Mouse (Mus musculus): ENCODE measurements at regions not wholly inside any gene's neighbourhood (a gene's known extent, or its start where the extent isn't known, plus 50 kb on each side); places are given as distances from the start of the nearest gene placed in this dataset.

- Histone ChIP-seq H3K4me3 (no peak overlapping the region), H3K27ac (no peak overlapping the region), H3K27me3 (ENCODE audit: poor library complexity, severe bottlenecking) (no peaks in the 10 kb centered on the region), H3K4me1 (no peaks in the 10 kb centered on the region), H3K36me3 (replicated peaks) (no peaks in the 10 kb centered on the region), H3K9me3 (0 out of 2 replicates have a peak, but pooled peaks cover 4% of the 10 kb centered on the region)
- DNase-seq (ENCODE audit: extremely low spot score, low spot score), result no peak
Observed at GRCm38 (mm10) chr7:125000669-125001068, 443.8 kb upstream of the Kdm8 start.

DNA sequence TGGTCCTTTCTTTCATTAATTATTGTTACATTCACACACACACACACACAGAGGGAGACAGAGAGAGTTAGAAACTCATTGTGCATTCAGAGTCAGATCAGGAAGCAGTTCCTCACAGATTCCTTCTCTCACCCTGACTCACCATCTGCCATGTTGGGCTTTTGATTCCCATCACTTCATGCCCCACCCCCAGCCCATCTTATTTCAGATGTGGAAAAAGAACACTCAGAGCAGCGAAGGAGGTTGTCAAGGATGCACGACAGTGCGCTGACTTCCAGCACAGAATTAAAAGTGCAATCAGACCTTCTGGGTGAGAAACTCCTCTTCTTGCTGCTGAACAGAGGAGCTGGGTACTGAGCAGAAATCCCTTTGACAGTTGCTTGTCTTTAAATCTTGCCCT is 438.8 kb upstream of the Kdm8 start:
- DNase-seq (ENCODE audit: extremely low spot score, low spot score), result no peak
- no peaks in the 10 kb centered on the region for H3K4me1 ChIP-seq
- H3K27ac ChIP-seq, result no peak overlapping the region
- no peaks in the 10 kb centered on the region for H3K36me3 ChIP-seq (replicated peaks)
- WGBS, result 90% methylated on average over 3 of the region's 3 CpGs
- H3K4me3 ChIP-seq, result no peak overlapping the region
- H3K9me3 ChIP-seq, result no peaks in the 10 kb centered on the region
- H3K27me3 ChIP-seq (ENCODE audit: poor library complexity, severe bottlenecking), result no peaks in the 10 kb centered on the region

DNA sequence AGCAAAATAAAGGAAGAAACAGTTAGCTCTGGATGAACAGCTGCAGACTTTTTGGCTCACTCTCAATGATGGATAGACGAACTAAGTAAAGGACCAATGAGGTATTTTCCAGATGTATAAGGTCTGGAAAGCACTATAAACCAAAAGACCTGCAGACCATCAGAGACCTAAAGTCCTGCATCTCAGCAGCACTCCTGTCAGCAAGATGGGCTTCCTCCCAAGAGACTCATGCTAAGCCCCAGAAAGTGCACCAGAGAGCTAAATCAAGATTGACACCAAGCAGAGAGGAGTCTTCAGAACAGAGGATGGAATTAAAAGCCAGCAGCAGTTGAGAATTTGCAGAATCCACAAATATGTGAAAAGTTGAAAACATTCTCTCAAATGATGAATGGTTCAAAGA is 425.2 kb upstream of the Kdm8 start:
- no peak overlapping the region for H3K4me3 ChIP-seq
- H3K9me3 ChIP-seq, result no peaks in the 10 kb centered on the region; the same call in 1 of the 2 replicates
- no peaks in the 10 kb centered on the region for H3K27me3 ChIP-seq (ENCODE audit: poor library complexity, severe bottlenecking)
- no peak for DNase-seq (ENCODE audit: extremely low spot score, low spot score)
- H3K27ac ChIP-seq, result no peak overlapping the region
- no peaks in the 10 kb centered on the region for H3K36me3 ChIP-seq (replicated peaks)
- H3K4me1 ChIP-seq, result no peaks in the 10 kb centered on the region
- 89% methylated on average over 1 of the region's 1 CpGs for WGBS

DNA sequence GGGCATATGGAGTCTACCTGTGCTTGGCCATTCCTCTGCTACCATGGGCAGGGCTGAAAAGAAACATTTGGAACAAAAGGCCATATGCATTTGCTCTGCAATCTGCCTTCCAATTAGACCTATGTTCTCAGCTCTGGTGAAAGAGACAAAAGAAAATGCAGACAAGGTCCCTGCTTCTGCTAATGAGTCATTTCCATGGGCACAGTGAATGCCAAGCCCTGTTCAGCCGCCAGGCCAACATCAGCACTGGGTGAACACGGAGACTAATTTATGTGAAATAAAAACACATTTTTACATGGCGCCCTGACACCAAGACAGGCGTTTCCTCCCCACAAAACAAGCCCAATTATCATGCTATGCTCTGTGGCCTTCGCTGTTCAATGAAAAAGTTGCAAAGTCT is 419.5 kb upstream of the Kdm8 start:
- WGBS, result 76% methylated on average over 5 of the region's 5 CpGs
- Histone ChIP-seq H3K27ac (no peak overlapping the region), H3K4me3 (no peak overlapping the region)

GRCm38 (mm10) chr7:125033778-125034177 is 410.7 kb upstream of the Kdm8 start:
- H3K36me3 ChIP-seq (replicated peaks), result no peaks in the 10 kb centered on the region
- H3K27ac ChIP-seq, result no peak overlapping the region
- no peaks in the 10 kb centered on the region for H3K9me3 ChIP-seq
- WGBS, result 85% methylated on average over 3 of the region's 4 CpGs
- DNase-seq (ENCODE audit: extremely low spot score, low spot score), result no peak
- H3K4me3 ChIP-seq, result no peak overlapping the region
- no peaks in the 10 kb centered on the region for H3K27me3 ChIP-seq (ENCODE audit: poor library complexity, severe bottlenecking)
- peaks cover 40% of the 10 kb centered on the region for H3K4me1 ChIP-seq

More for the DNA sequence above, 419.5 kb upstream of the Kdm8 start:
- no peak for DNase-seq (ENCODE audit: extremely low spot score, low spot score)
- H3K9me3 ChIP-seq, result no peaks in the 10 kb centered on the region; the same call in 1 of the 2 replicates
- H3K27me3 ChIP-seq (ENCODE audit: poor library complexity, severe bottlenecking), result no peaks in the 10 kb centered on the region
- H3K4me1 ChIP-seq, result no peaks in the 10 kb centered on the region
- no peaks in the 10 kb centered on the region for H3K36me3 ChIP-seq (replicated peaks)

GRCm38 (mm10) chr7:125034196-125034595 is 410.3 kb upstream of the Kdm8 start:
- no peak overlapping the region for H3K4me3 ChIP-seq
- no peaks in the 10 kb centered on the region for H3K36me3 ChIP-seq (replicated peaks)
- no peak overlapping the region for H3K27ac ChIP-seq
- H3K27me3 ChIP-seq (ENCODE audit: poor library complexity, severe bottlenecking), result no peaks in the 10 kb centered on the region
- WGBS, result 90% methylated on average over 5 of the region's 5 CpGs
- DNase-seq (ENCODE audit: extremely low spot score, low spot score), result no peak
- peaks cover 44% of the 10 kb centered on the region for H3K4me1 ChIP-seq
- H3K9me3 ChIP-seq, result no peaks in the 10 kb centered on the region

DNA sequence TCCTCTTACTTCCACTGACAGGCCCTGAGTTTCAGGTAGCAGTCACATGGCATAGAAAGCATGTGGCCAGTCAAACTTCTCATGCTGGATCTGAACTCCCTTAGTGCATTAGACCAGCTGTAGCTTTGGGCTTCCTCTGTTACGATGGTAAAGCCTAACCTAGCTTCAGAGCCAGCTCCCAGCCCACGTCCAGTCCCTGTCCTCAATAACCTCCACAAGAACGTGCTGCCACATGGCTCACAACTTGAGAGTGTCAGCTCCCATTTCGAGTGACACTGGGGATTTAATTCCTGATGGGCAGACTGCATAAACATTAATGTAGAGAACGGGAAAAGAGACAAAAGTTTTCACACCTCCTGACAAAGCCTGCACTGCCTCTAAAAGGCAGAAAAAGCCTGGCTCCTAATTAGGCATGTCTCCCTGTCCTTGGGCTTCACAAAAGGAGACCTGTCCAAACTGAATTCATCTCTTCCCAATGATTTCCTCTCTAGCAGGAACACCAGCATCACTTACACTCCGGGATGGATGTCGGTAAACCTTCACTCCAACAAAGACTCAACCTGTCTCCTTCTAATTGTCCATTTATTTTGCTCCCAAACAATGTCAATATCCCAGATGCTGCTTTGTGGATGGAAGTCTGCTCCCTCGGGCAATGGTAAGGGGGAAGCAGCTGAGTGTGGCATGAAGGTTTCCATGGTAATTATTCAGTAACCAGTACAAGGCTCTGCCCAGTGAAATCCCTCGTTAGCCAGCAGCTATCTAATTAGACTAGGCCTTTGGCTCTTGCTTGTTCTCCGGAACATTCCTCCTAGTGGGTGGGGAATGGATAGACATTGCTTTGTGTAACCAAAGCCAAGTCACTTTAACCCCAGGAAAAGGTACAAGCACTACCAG is 408.1 kb upstream of the Kdm8 start:
- H3K9me3 ChIP-seq, result no peaks in the 10 kb centered on the region
- peak; percentile 37 for DNase-seq (ENCODE audit: extremely low spot score, low spot score)
- H3K27me3 ChIP-seq (ENCODE audit: poor library complexity, severe bottlenecking), result no peaks in the 10 kb centered on the region; the same call in 1 of the 2 replicates
- no peak overlapping the region for H3K4me3 ChIP-seq
- peak overlapping the region; percentile 66 for H3K27ac ChIP-seq
- WGBS, result 36% methylated on average over 10 of the region's 10 CpGs
- peaks cover 49% of the 10 kb centered on the region for H3K4me1 ChIP-seq
- H3K36me3 ChIP-seq (replicated peaks), result no peaks in the 10 kb centered on the region

DNA sequence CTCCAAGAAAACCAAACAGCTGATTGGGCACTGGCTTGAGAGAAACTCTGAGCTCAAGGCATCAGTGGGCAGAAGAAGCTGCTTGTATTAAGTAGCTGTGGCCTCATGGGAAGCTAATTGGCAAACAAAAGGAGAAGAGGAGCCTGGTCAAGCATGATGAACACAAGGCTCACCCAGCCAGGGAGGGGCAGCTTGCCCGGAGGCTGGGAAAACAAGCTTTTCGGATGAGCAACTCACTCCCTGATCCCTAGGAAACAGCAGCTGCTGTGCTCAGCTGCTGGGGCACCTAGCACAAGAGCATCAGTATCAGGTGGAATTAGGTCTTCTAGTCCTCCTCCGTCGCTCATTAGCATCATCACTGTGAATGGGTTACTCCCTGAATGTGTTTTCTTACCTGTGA is 405.6 kb upstream of the Kdm8 start:
- no peaks in the 10 kb centered on the region for H3K9me3 ChIP-seq
- 0 out of 2 replicates have a peak overlapping the region, but pooled peaks have one; percentile 15 for H3K27ac ChIP-seq
- DNase-seq (ENCODE audit: extremely low spot score, low spot score), result no peak
- H3K4me1 ChIP-seq, result peaks cover 47% of the 10 kb centered on the region
- H3K4me3 ChIP-seq, result no peak overlapping the region
- H3K27me3 ChIP-seq (ENCODE audit: poor library complexity, severe bottlenecking), result no peaks in the 10 kb centered on the region; the same call in 1 of the 2 replicates
- no peaks in the 10 kb centered on the region for H3K36me3 ChIP-seq (replicated peaks)
- WGBS, result 43% methylated on average over 4 of the region's 4 CpGs

DNA sequence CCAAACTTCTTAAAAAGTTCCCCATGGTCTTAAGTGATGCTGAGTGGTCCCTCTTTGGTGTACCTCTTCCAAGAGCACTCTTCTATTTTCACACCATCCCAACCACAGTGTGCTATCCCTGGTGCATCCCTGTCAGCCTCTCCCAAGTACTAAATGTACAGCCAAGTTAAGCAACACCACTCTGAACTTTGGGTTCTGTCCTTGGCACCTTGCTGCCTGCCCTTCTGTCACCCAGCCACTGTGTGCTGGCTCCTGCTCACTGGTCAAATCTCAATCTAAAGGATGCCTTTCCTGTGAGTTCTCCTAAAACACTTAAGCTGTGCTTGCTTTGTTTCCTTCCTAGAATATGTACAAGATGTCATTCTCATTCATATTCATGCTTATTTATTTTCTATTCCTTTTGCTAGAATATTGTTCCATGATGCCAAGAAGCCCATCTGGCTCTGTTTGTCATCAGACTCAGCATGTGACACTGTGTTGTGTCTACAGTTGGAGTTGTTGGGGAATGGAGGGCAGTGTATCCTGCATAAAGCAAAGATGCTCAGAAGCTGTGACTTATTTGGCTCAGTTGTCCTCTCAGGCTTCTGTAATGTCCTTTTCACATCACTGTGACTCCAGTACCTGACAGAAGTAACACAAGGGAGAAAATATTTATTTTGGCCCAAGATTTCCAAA is 388.4 kb upstream of the Kdm8 start:
- Histone ChIP-seq H3K27ac (no peak overlapping the region), H3K9me3 (no peaks in the 10 kb centered on the region), H3K4me3 (no peak overlapping the region), H3K27me3 (ENCODE audit: poor library complexity, severe bottlenecking) (no peaks in the 10 kb centered on the region), H3K36me3 (replicated peaks) (no peaks in the 10 kb centered on the region), H3K4me1 (no peaks in the 10 kb centered on the region)
- DNase-seq (ENCODE audit: extremely low spot score, low spot score), result no peak

DNA sequence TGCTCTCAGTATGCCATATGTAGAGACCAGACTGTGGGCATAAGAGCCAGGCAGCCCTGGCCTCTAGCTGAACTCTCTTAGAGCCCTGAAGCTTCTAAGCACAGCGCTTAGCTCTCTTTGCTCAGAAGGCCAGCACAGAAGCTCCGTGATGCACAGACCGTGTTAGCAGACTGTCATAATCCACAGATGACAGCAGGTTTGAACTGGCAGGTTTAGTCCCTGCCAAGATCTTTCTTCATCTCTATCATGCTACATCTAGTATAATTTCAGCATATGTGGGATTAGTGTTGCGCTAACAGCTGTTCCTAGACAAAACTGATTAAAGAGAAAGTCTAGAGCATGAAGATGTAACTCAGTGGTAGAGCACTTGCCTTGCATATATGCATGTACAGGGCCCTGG is 342.0 kb upstream of the Kdm8 start:
- Histone ChIP-seq H3K9me3 (no peaks in the 10 kb centered on the region), H3K4me3 (no peak overlapping the region), H3K36me3 (replicated peaks) (no peaks in the 10 kb centered on the region), H3K4me1 (no peaks in the 10 kb centered on the region), H3K27me3 (ENCODE audit: poor library complexity, severe bottlenecking) (no peaks in the 10 kb centered on the region), H3K27ac (no peak overlapping the region)
- no peak for DNase-seq (ENCODE audit: extremely low spot score, low spot score)
- WGBS, result 94% methylated on average over 4 of the region's 4 CpGs

GRCm38 (mm10) chr7:125104011-125104410 is 340.5 kb upstream of the Kdm8 start:
- Histone ChIP-seq H3K36me3 (replicated peaks) (no peaks in the 10 kb centered on the region), H3K4me1 (no peaks in the 10 kb centered on the region), H3K27me3 (ENCODE audit: poor library complexity, severe bottlenecking) (no peaks in the 10 kb centered on the region), H3K4me3 (no peak overlapping the region), H3K27ac (no peak overlapping the region), H3K9me3 (no peaks in the 10 kb centered on the region)
- WGBS, result 83% methylated on average over 4 of the region's 4 CpGs
- DNase-seq (ENCODE audit: extremely low spot score, low spot score), result no peak

- H3K27me3 ChIP-seq (ENCODE audit: poor library complexity, severe bottlenecking), result no peaks in the 10 kb centered on the region
- WGBS, result 75% methylated on average over 9 of the region's 9 CpGs
- no peaks in the 10 kb centered on the region for H3K9me3 ChIP-seq
- no peak for DNase-seq (ENCODE audit: extremely low spot score, low spot score)
- H3K36me3 ChIP-seq (replicated peaks), result no peaks in the 10 kb centered on the region
- no peak overlapping the region for H3K4me3 ChIP-seq
- no peak overlapping the region for H3K27ac ChIP-seq
- H3K4me1 ChIP-seq, result no peaks in the 10 kb centered on the region
Observed at GRCm38 (mm10) chr7:125112820-125113273, 331.6 kb upstream of the Kdm8 start.

DNA sequence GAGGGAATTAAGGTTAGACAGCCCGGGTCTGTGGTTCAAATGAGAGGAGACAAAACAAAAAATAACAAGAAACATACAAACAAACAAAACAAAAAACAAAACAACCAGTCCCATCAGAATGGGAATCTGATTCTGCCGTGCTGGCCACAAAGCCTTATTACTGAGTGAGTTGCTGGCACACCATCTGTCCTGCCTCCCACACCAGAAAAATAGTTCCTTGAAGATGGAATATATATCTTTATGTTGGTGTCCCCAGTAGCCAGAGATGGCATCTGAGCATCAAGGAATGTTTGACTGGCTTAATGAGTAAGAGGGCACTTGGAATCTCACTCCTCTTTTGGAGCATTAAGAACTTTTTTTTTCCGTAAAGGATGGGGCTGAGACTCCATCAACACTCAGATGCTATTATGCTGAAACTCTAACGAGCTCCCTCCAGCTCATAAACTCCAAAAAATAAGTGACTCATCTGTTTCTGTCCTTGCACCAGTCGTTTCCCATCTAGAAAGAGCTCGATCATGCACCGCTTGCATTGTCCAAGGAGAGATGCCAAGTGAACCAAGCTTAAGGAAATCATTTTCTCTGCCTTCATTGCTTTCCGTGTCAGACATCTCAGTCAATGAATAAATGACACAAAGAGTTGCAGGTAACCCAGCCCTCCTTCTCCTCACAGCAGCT is 329.0 kb upstream of the Kdm8 start:
- WGBS, result 80% methylated on average over 8 of the region's 8 CpGs
- no peaks in the 10 kb centered on the region for H3K9me3 ChIP-seq
- no peak overlapping the region for H3K27ac ChIP-seq
- no peak overlapping the region for H3K4me3 ChIP-seq
- no peak for DNase-seq (ENCODE audit: extremely low spot score, low spot score)
- H3K36me3 ChIP-seq (replicated peaks), result no peaks in the 10 kb centered on the region
- no peaks in the 10 kb centered on the region for H3K27me3 ChIP-seq (ENCODE audit: poor library complexity, severe bottlenecking)
- H3K4me1 ChIP-seq, result no peaks in the 10 kb centered on the region
